Mouse (Mus musculus): ENCODE data around the gene Kif5a. TPM values are rescaled to one million over a fixed set of nuclear protein-coding genes. Genes with fewer than 3 reads are reported as not detected.

Kif5a gene
- total RNA-seq, 2 experiments from 2014 or later, result 0.20 to 0.66 TPM

- intact Hi-C loops (cut with DNase I), result no loop called here
- DNase-seq, result no peak
Measured at GRCm38 (mm10) chr10:127180695-127181047, 82.5 kb downstream of the Kif5a start.

GRCm38 (mm10) chr10:127179871-127180694 is 83.1 kb downstream of the Kif5a start, which contains the start of gene Slc26a10:
Gene Slc26a10, minus strand, starts transcription at chr10:127180645.
- intact Hi-C loops (cut with DNase I), result loop anchor here (5.0 kb wide), 1 partner anchor 162 kb away; the partner anchor contains the start of gene Gli1
- no peak for DNase-seq

- intact Hi-C loops (cut with DNase I), result loop anchor here (5.0 kb wide), 1 partner anchor 164 kb away; the partner anchor contains the start of gene Gli1
- DNase-seq, result peak in 1 of 2 experiments; percentile 18
Measured at GRCm38 (mm10) chr10:127178286-127179027, 84.7 kb downstream of the Kif5a start.

DNA sequence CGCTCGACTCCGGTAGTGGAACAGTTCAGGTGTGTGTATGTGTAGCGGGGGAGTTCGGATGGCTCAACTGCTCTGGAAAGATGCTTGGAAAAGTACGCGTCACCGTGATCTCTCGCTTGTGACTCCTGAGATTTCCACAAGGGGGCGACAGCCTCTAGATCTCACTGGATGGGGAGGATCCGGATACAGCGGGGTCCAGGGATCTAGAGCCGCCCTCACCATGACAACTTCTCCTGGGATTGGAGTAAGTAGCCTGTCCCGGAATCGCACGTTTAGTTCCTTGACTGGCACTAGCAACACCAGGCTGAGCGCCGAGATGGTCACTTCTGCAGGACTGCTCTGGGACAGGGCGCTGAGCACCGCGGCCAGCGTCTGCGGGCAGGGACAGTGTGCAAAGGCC is 85.4 kb downstream of the Kif5a start:
- DNase-seq, result peak; percentile 65 to 66
- intact Hi-C loops (cut with DNase I), result loop anchor here (2.0 to 5.0 kb wide), 2 partner anchors 49 to 165 kb away; partner anchors contain the start of gene Gli1

DNA sequence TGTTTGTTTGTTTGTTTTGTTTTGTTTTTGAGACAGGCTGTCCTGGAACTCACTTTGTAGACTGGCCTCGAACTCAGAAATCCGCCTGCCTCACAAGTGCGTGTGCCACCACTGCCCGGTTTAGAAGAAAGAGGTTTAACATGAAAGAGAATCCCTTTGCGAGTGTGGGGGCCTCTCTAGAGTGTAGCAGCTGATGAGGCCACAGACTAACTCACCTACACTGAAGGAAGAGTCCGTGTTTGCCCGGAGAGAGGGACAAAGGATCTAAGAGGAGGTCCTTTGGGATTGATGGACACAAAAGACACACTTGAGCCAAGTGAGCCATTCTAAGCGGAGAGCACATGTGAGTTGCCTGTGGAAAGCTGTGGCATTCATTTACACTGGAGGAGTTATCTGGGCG is 85.9 kb downstream of the Kif5a start:
- intact Hi-C loops (cut with DNase I), result loop anchor here (2.0 to 5.0 kb wide), 2 partner anchors 50 to 165 kb away; partner anchors contain the start of gene Gli1
- DNase-seq, result no peak

DNA sequence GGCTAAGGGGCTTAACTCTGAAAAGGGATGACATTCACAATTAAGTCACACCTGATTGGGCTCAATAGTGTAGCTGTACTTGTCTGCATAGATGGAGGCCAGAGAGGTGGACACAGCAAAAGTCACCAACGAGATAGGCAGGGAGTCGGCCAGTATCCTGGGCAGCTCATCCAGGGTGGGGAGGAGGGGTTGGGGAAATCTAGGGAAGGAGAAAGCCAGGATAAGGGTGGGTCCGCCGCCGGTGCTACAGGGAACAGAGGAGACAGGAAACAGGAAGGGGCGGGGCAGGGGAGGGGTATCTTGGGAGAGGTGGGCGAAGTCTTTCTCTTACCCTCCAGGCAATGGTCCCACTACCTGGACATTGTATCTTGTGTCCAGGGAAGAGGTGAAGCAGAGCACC is 86.4 kb downstream of the Kif5a start:
- intact Hi-C loops (cut with DNase I), result loop anchor here (2.0 to 5.0 kb wide), 2 partner anchors 50 to 166 kb away; partner anchors contain the start of gene Gli1
- no peak for DNase-seq

GRCm38 (mm10) chr10:127176228-127176627 is 86.9 kb downstream of the Kif5a start:
- intact Hi-C loops (cut with DNase I), result loop anchor here (2.0 to 5.0 kb wide), 2 partner anchors 51 to 166 kb away; partner anchors contain the start of gene Gli1
- DNase-seq, result no peak

Other genes starting within 250 kb of the Kif5a start
- 10 to 100 TPM; 20.5 to 21.7 TPM for gene Tsfm, start 232.5 kb downstream of the Kif5a start, total RNA-seq (2021)
- gene Mettl1, start 221.9 kb downstream of the Kif5a start, total RNA-seq (2021), result 10 to 100 TPM in 1 of 2 experiments, 1 to 10 TPM in 1; 8.2 to 10.0 TPM
- under 1 TPM in 1 of 2 experiments, not detected in 1; 0.10 TPM for gene Eef1akmt3, start 221.8 kb downstream of the Kif5a start, total RNA-seq (2021)
- gene Cyp27b1, start 215.1 kb downstream of the Kif5a start, total RNA-seq (2021), result under 1 TPM; 0.10 to 0.15 TPM
- gene March9, start 203.2 kb downstream of the Kif5a start, total RNA-seq (2021), result under 1 TPM; 0.64 to 0.66 TPM
- gene Cdk4, start 199.8 kb downstream of the Kif5a start, total RNA-seq (2021), result 10 to 100 TPM; 29.7 to 38.9 TPM
- 10 to 100 TPM; 22.1 to 25.0 TPM for gene Tspan31, start 193.1 kb downstream of the Kif5a start, total RNA-seq (2021)
- gene Agap2, start 188.1 kb downstream of the Kif5a start, total RNA-seq (2021), result 1 to 10 TPM; 2.1 to 2.9 TPM
- 10 to 100 TPM; 10.7 to 11.4 TPM for gene Os9, start 142.2 kb downstream of the Kif5a start, total RNA-seq (2021)
- 1 to 10 TPM in 1 of 2 experiments, under 1 TPM in 1; 0.69 to 1.0 TPM for gene B4galnt1, start 98.1 kb downstream of the Kif5a start, total RNA-seq (2021)
- gene Slc26a10, start 82.7 kb downstream of the Kif5a start, total RNA-seq (2021), result 1 to 10 TPM; 4.8 to 5.1 TPM
- 1 to 10 TPM; 8.3 to 9.4 TPM for gene Arhgef25, start 73.3 kb downstream of the Kif5a start, total RNA-seq (2021)
- gene Dtx3, start 67.6 kb downstream of the Kif5a start, total RNA-seq (2021), result 10 to 100 TPM; 21.2 to 24.6 TPM
- 1 to 10 TPM; 5.6 to 6.1 TPM for gene Pip4k2c, start 51.8 kb downstream of the Kif5a start, total RNA-seq (2021)
- gene Dctn2, start 3.0 kb upstream of the Kif5a start, total RNA-seq (2021), result 10 to 100 TPM; 86.8 to 91.8 TPM
- gene Mbd6, start 25.7 kb upstream of the Kif5a start, total RNA-seq (2021), result 10 to 100 TPM; 11.5 to 17.1 TPM
- gene Mars, start 48.4 kb upstream of the Kif5a start, total RNA-seq (2021), result 10 to 100 TPM; 54.1 to 56.1 TPM
- 1 to 10 TPM in 1 of 2 experiments, under 1 TPM in 1; 0.96 to 1.3 TPM for gene Arhgap9, start 58.6 kb upstream of the Kif5a start, total RNA-seq (2021)
- gene Gli1, start 78.6 kb upstream of the Kif5a start, total RNA-seq (2021), result 1 to 10 TPM; 1.0 to 1.5 TPM
- gene Inhbe, start 91.1 kb upstream of the Kif5a start, total RNA-seq (2021), result not detected
- gene Inhbc, start 107.1 kb upstream of the Kif5a start, total RNA-seq (2021), result not detected
- 100 to 1,000 TPM in 1 of 2 experiments, 10 to 100 TPM in 1; 89.7 to 129 TPM for gene R3hdm2, start 117.0 kb upstream of the Kif5a start, total RNA-seq (2021)
- 100 to 1,000 TPM; 342 to 376 TPM for gene Stac3, start 238.3 kb upstream of the Kif5a start, total RNA-seq (2021)